Mouse (Mus musculus): Measurements from ENCODE around the gene Krt33a.

Gene Krt33a

DNA sequence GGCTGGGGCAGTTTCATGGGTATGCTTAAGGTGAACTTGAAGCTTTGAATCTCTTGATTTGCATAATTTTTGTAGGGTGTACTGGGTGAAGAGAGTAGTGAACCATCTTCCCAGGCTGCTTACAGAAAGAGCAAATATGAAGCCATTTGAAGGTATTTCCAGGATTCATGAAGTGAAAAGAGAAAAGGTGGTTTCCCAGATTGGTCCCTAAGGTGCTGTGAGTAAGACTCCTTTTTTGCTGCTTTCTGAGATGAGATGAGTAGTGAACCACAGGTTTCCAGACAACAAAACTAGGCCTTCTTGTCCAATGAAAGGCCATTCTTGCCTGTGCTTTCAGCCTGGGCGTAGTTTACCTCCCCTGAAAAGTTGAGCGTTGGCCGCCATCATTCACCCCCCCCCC lies 27.5 kb downstream of the Krt33a start:
- no peak for DNase-seq (ENCODE audit: low read depth, low spot score)

DNA sequence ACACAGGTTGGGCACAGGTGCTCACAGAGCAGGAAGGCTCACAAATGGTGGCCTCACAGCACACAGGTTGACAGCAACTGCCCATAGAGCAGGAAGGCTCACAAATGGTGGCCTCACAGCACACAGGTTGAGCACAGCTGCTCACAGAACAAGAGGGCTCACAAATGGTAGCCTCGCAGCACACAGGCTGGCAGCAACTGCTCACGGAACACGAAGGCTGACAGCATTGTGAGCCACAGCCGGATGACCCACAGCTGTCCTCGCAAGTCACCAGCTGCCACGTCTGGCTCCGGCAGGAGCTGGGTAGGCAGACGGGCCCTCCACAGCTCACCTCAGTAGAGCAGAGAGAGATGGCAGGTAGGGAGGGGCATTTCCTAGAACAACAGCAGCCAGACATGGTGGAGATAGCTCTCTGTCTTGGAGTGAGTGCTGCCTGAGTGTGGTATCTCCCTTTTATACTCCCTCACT lies 29.8 kb downstream of the Krt33a start, which contains the start of gene Krtap16-1:
Krtap16-1 (minus strand) TSS at position 418 of the 468 bp plus-strand sequence.
- no peak for DNase-seq (ENCODE audit: low read depth, low spot score)

DNA sequence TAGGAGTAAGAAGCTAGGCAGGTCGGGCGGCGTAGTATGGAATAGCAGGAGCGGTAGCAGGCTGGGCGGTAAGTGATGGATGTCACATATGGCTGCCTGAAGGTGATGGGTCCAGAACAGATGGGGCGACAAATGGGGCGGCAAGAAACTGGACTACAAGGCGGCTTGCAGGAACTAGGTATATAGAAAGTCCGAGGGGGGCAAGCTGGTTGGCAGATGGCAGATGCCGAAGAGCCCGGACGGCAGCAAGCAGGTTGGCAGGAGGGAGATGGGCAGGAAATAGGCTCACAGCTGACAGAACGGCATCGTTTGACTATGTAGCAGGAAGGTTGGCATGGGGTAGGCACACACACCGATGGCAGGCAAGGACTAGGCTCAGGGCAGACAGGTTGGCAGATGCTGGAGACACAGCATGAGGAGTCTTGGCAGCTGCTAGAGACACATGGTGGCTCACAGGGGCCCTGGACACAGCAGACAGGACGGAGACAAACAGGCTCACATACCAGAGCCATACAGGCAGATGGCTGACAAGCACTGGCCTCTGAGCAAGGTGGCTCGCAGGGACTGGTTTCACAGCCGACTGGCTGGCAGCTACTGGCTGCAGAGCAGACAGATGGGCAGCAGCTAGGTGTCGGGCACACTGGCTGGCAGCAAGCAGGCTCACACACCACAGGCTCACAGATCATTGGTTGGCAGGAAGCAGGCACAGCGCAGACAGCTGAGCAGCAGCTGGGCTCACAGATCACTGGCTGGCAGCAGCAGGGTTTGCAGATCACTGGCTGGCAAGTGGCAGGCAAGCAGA lies 30.5 kb downstream of the Krt33a start:
- DNase-seq (ENCODE audit: low read depth, low spot score), result peak; percentile 9

DNA sequence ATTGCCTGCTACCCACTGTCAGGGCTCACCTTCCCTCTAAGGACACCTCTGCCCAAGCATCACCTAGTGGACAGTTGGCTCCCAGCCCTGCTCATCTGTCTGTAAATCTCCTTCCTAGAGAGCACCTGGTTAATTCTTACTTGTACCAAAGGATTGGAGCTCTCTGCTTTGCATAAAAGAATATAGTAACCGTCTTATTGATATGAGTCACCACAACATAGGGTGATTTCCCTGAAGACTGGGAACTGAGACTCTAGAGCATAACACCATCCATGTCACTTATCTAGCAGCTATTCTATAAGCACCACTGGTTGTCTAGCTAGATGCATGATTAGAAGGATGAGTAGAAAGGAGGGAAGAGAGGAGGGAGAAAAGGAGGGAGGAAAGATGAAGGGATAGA lies 32.6 kb downstream of the Krt33a start:
- DNase-seq (ENCODE audit: low read depth, low spot score), result no peak

DNA sequence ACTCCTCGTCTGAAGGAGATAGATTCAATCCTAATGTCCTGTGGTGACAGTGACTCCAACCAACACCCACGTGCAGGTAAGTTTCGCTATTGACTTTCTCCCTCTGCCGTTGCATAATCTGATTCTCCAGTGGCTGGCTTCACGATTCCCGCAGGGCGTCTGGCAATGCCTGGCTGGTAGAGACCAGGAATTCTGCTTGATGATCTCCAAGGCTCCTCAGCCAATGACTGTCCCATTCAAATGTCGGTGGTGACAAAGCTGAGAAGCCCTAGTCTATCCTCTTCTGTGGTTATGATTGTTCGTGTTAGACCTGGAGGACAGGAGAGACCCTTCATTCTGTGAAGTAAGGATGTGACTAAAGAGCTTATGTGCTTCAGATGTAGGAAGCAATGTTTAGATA lies 33.3 kb downstream of the Krt33a start:
- no peak for DNase-seq (ENCODE audit: low read depth, low spot score)

DNA sequence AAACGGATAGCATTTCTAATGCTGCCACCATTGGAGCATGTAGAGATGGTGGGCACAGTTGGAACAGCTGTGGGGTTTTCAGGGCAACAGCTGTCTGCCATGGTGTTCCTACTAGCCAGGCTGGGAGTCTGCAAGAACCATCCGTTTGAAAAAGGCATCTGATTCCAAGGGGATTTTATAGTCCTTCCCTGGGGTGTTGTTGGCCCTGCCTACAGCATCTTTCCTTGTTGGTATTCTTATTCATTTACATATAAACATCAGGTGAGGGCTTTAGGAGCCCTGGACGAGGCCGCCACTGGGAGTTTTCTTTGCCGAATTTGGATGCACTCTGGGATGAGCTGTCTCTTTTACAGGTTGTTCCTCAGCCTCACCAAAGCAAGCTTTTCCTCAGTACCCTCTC lies 37.1 kb downstream of the Krt33a start, which contains the start of gene Krtap29-1:
Krtap29-1 (minus strand) TSS at position 101 of the 400 bp plus-strand sequence.
- no peak for DNase-seq (ENCODE audit: low read depth, low spot score)

DNA sequence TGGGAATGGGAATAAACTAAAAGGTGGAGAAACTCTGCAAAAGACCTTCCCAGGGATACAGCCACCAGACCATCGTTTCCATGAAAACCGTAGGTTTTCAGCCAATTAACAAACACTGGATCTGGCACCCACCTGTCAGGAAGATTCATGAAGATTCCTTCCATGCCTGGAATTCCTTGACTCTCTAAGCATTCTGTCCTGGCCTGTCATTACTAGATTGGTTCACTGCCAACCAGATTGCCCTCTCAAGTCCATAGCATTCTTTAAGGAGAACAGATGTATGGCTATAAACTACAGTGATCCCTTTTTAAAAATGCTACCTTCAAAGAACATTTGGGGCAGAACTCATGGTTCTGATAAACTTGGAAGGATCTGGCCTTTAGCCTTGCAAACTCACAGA lies 50.1 kb downstream of the Krt33a start:
- DNase-seq (ENCODE audit: low read depth, low spot score), result no peak

DNA sequence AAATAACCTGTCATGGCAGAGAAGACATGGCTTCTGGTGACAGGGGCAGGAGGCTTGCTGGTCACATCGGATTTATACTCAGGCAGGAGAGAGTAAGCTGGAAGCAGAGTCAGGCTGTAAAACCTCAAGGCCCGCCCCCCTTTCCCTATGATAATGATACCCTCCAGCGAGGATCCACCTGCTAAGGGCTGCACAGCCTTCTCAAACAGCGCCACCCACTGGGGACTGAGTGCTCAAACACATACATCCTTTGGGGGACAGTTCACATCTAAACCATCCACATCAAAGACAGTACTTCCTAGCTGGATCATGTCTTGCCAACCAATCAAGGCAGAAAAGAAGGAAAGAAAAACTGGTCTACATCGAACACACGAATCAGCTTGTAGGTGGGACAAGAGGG lies 51.8 kb downstream of the Krt33a start:
- DNase-seq (ENCODE audit: low read depth, low spot score), result peak; percentile 57

Measured in R1 (cell line).